In the genomic region with DNA sequence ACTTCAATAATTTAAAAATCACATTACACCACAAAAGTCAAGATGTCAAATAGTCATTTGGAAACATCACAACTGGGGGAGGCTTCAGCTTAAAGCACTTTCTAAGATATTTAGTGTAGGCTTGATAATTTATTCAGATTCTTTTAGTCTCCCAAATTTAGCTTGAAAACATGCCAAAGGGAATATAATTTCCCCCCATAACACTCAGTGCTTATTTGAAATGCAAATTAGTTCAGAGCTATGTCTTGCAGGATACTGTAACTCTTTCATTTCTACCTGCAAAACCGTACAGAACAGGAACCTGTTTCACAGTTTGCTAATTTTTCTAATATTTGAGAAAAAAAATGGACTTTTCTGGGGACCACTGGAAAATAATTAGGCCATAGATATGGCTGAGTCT, we compare ENCODE assay signal across 13 mouse cellular contexts.
"Had no signal": no experiment of that assay in that cellular context is flagged by ENCODE, and none has a peak within 500 bp of the region (broad histone marks: within the 10 kb centered on the region; RNA-seq: fewer than 3 reads in every experiment).

No protein-coding gene starts in this region.

- H3K4me1 ChIP-seq: kidney, embryonic 15.5 days; limb, embryonic 13.5 days; neural tube, embryonic 13.5 days had no signal

- H3K9ac ChIP-seq: kidney, embryonic 15.5 days; limb, embryonic 13.5 days; liver, embryonic 14.5 days; midbrain, embryonic 13.5 days; neural tube, embryonic 13.5 days had no signal

- H3K4me2 ChIP-seq: kidney, embryonic 15.5 days; limb, embryonic 13.5 days; midbrain, embryonic 13.5 days; neural tube, embryonic 13.5 days had no signal

- H3K27me3 ChIP-seq: kidney, embryonic 15.5 days; limb, embryonic 13.5 days; midbrain, embryonic 13.5 days; neural tube, embryonic 13.5 days had no signal

- H3K9me3 ChIP-seq: kidney, embryonic 15.5 days; limb, embryonic 13.5 days; midbrain, embryonic 13.5 days; neural tube, embryonic 13.5 days had no signal

- H3K4me3 ChIP-seq: kidney, embryonic 15.5 days; limb, embryonic 13.5 days; midbrain, embryonic 13.5 days; neural tube, embryonic 13.5 days had no signal

- DNase-seq: kidney, adult 2 months; kidney, postnatal 36 days; layer of hippocampus, adult 9-11 months; layer of hippocampus, postnatal 36 days; left cerebral cortex, postnatal 4 days; lung, adult 18-20 months; right cerebral cortex, postnatal 4 days; spleen, adult 18-20 months had no signal

- ATAC-seq: midbrain, embryonic 13.5 days had no signal

- H3K27ac ChIP-seq: kidney, embryonic 15.5 days; limb, embryonic 13.5 days; liver, embryonic 14.5 days; midbrain, embryonic 13.5 days; neural tube, embryonic 13.5 days had no signal

- H3K36me3 ChIP-seq: kidney, embryonic 15.5 days; limb, embryonic 13.5 days; midbrain, embryonic 13.5 days; neural tube, embryonic 13.5 days had no signal
